Mouse (Mus musculus) mature B cell (primary cell): ENCODE data around the gene Il11ra1.
"Not testable (repeated sequence)": the region's sequence is repeated elsewhere in the genome, so short reads cannot be mapped to it uniquely, and the experiment has no call there.

ENCODE experiments used
- in situ Hi-C: fragments of 300-500 bp; cut with MboI; formaldehyde crosslinking; loops from 2 replicates; pipeline ENCODE4 v1.14.3; 2019

Il11ra1 gene

DNA sequence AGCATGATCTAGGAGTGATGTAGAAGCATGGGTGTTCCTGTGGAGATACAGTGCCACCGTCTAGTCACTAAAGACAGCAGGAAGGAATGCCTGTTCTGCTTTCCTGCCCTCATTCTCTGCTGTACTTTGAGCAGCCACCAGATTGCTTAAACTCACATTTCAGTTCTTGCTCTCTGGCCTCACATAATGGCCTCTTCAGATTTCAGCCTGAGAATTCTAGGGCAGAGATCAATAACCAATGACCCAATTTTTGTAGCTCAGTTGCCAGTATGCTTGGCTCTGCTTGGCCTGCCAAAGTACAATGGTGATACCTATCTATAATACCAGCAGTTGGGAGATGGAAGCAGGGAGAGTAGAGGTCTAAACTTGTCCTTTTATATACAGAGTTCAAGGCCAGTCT lies 45.2 kb downstream of the Il11ra1 start:
- in situ Hi-C loops: no loop called here

DNA sequence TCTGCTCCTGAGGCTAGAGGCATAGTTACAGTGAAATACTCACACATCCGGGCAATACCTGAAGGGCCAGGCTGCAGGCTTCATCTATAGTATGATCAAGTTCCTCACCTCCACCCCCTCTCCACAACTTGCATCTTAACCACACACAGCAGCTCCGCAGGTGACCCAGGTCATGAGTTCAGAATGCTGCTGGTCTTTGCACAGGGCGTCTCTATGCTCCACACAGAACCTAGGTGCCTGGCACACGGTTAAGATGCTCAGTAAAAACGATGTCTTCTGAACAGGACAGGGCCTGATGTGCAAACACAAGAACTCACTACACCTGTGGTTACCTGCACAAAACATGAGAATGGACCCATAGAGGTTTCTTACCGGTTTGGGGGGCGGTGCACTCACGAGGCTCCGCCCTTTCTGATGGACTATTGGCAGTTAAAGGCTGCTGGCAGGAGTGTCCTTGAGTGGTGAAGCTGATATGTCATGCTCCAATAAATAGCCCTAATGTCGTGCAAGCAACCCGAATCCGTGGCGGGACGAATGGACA lies 55.1 kb downstream of the Il11ra1 start, which contains the start of gene Galt:
Gene Galt, plus strand, starts transcription at position 432 of the 541 bp plus-strand sequence.
- in situ Hi-C loops: no loop called here

DNA sequence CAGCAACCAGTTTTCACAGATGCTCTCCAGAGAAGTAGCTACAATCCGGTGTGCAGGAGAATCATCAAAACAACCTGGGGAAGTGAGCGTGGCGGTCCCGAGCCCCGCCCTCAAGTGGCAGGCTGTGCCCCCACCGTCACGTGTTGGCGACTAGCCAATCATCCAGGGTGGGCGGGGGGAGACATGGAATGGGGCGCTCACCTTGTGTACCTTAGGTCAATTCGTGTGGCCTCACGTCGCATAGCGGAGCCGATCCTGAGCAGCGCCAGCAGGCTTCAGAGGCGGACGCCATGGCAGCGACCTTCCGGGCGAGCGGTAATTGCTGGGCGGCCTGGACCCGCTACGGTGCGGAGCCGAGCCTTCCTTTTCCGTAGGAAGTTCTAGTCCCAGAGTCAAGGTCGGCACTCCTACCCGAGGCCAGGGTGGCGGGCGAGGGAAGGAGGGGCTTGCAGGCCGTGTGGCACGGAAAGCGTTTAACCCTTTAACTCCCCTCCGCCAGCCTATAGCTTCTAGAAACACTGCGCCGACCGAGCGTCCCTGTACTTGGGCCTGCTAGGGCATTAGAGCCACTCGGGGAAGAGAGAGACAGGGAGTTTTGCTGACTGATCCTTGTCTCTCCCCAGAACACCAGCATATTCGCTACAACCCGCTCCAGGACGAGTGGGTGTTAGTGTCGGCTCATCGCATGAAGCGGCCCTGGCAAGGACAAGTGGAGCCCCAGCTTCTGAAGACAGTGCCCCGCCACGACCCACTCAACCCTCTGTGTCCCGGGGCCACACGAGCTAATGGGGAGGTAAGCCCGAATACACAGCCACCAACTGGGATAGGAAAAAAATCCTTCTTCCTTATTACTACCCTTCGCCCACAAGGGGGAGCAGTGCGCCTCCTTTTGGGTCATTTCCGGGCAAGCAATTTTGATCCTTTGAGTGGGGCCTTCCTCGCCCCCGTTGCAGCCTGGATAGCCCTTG lies 55.8 kb downstream of the Il11ra1 start, which contains the start of gene Sigmar1:
Gene Sigmar1, minus strand, starts transcription at position 820 of the 968 bp plus-strand sequence.
- in situ Hi-C loops: no loop called here

DNA sequence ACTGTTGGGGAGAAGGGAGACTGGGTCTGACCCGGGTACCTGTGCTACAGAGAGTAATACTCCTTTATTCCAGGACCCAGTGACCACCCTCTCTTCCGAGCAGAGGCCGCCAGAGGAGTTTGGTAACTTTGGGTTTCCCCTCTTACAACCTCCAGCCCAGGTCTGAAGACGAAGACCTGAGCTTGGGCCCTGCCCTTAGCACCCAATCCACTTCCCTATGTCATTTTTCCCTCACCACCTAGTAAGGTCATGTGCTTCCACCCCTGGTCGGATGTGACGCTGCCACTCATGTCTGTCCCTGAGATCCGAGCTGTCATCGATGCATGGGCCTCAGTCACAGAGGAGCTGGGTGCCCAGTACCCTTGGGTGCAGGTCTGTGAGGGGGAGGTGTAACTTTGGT lies 56.7 kb downstream of the Il11ra1 start:
- in situ Hi-C loops: no loop called here

DNA sequence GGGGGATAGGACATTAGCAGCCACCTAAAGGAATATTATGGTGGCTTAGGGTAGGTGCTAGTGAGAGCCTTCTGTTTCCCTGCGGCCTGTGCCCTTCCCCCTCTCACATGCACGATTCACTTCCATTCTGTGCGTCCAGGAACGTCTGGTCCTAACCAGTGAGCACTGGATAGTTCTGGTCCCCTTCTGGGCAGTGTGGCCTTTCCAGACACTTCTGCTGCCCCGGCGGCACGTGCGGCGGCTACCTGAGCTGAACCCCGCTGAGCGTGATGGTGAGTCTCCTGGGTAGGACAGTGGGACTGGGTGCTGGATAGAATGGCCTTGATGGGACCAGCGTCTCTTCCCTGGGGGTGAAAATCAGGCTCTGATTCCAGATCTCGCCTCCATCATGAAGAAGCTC lies 57.5 kb downstream of the Il11ra1 start:
- in situ Hi-C loops: no loop called here

DNA sequence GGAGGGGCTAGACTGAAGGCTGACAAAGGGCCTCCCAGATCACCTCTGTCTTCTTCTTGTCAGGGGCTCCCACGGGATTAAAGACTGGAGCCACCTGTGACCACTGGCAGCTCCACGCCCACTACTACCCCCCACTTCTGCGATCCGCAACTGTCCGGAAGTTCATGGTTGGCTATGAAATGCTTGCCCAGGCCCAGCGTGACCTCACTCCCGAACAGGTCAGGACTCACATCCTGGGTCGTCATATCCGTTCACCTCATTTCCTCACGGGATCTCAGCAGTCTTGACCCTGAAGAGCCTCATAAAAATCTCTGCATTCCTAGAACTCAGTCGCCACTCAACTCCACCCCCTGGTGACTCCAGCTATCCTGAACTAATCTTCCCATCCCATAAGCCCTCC lies 58.2 kb downstream of the Il11ra1 start:
- in situ Hi-C loops: no loop called here

DNA sequence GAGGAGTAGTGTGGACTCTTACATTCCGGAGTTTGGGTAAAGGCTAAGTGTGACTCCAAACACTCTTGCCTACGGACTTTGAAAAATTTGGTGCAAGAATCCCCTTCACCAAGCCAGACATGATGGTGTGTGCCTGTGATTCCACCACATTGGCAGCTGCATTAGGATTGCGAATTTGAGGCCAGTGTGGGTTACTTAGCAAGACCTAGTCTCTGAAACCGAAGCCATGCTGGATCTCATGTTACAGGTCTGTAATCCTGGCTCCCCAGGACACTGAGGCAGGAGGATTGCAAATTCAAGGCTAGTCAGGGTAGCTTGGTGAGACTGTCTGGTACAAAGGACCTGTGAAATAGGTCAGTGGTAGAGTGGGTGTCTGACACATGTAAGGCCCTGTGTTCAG lies 58.9 kb downstream of the Il11ra1 start:
- in situ Hi-C loops: no loop called here

DNA sequence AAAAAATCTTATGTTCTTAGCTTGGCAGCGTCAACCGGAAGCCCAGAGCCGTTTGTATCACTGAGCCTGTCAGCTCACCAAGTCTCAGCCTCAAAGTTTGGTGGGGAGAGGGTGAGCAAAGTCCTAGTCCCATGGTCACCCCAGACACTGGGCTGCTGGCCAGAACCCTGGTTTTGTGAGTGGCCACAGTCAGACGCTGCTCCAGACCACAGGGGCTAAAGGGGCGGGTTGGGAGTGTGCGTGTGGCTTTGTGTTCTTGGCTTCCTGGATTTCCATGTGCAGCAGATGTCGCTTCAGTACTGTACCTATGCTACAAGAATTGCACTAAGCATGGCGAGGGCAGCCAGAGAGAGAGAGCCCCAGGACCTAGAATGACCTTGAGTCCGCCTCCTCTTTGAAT lies 59.4 kb downstream of the Il11ra1 start:
- in situ Hi-C loops: no loop called here

DNA sequence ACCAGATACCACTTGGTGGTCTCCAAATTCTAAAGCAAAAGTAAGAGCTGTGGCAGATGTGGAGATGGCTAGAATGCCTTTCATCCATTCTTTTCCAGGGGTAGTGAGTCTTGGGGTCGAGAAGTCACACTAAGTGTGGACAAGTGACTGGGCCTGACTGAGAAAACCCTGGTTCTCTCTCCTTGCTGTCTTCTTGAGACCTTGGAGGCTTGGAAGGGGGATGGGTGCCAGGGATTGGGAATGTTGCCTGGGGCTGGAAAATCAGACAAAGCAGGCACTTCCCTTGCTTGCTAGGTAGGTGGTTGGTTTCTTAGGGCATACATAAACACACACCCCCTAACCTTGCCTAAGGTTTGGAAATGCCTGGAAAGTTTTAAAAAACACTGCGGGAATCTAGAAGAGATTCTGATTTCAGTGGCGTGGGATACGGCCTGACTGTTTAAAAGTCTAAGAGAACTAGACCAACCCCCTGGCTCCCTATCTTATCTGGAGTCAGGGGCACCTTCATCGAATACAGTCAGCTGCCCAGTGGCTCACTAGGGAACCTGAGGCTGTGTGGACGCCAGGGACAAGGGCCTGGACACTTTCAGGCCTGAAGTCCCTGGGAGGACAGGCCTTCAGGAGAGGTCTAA lies 60.0 kb downstream of the Il11ra1 start:
- in situ Hi-C loops: no loop called here

DNA sequence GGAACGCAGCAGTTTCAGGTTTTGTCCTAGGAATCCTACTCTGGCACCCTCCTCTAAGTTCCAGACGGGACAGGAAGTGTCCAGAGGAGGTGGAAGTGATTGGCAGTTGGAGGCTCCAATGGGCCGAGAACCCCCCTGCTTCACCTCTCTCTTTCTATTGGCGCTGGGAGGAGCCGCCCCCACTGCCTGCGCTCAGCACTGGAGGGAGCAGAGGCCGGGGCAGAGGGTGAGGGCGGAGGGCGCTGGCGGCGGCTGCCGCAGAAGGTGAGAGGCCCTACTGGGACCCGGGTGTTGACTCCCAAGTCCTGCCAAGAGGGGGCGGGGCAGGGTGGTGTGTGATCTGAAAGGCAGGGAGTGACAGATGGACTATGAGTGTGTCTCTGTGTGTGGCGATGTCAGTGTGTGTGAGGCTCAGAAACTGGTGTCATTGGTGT lies 60.5 kb downstream of the Il11ra1 start:
- in situ Hi-C loops: no loop called here

DNA sequence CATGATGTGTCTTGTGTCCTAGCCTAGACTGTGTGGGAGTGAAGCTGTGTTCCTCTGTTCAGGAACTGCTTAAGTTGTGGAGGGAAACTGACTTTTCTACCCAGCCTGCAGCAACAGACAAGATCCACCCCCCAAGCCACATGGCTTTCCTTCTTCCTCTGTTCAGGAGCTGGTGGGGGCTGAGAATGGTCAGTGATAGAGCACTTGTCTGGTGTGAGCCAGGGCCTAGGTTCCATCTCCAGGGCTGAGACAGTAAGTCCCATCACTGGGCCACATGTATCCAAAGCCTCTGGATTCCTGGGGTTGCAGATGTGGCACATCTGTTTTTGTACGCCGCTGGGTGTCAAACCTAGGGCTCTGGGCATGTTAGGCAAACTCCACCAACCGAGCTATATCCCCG lies 61.1 kb downstream of the Il11ra1 start:
- in situ Hi-C loops: no loop called here

DNA sequence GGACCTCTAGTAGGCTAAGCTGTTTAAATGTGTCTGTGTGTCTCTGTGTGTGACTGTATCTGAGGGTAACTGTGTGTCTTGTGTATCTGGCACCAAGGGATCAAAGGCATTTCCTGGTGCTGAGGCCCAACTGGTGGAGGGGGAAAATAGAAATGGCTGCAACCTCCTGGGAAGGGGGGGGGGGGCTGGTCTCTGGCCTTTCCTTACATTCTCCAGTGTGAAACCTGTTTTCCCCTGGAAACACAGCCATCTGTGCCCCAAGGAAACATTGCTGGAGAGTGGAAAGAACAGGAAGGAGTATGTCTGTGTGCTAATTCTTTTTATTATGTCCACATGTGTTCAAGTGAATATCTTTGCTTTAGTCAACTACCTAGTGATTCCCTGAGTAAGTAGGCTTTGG lies 61.9 kb downstream of the Il11ra1 start:
- in situ Hi-C loops: no loop called here

DNA sequence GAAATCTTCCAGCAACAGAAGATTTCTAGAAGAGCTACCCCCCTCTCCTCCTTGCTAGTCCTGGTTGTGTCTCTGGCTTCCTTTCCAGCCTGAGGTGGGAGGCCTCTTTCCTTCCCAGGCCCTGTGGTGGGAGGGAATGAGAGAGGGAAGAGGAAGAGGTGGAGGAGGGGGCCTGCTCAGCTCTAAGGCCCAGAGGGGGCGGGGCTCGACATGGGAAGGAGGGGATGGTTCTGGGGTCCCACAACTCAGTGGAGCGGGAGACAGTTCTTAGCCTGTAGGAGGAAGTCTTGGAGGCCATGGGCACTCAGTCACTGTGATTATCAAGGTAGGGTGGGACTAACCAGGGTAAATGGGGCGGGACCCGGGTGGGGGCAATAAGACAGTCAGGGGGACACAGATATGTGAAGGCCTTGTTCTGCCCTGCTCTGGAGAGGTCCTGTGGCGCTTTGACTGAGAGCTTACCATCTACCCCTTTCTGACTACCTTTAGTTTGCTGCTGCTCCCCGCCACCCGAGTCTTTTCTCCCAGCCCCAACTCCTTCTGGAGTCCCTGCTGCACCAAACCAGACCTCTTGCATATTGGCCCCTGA lies 62.4 kb downstream of the Il11ra1 start:
- in situ Hi-C loops: no loop called here

DNA sequence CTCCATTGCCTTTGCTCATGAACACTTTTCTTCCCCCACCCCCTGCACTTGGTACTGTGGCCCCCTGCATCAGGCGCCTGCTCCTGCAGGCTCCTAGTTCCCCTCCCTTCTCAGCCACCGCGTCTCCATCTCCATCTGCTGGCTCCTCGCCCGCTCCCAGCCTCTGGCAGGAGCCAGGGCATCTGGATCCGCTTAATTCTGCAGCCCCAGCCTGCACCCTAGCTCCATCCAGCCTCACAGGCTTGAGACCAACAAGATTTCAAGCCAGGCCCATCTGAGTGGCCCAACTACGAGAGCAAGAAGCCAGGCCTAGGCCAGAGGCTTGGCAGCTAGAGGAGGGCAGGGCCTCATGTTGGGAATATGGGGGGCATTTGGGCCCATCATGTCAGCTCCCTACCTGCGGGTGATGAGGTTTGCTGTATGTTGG lies 62.9 kb downstream of the Il11ra1 start:
- in situ Hi-C loops: not testable (repeated sequence)

DNA sequence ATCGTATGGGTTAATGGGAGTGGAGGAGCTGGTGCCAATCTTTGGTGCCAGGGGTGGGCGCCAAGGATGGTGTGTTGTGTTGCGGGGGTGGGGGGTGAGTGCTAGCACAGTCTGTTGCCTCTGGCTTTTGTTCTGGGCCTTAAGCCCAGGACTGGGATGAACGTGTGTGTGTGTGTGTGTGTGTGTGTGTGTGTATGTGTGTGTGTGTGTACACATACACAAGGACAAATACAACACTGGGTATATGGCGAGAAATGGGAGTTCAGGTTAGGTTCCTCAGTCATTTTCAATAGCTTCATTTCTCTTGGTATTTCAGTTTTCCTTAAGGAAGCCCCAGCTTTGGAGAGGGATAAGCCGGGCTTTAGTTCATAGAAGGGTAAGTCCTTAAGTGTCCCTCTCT lies 63.4 kb downstream of the Il11ra1 start:
- in situ Hi-C loops: not testable (repeated sequence)

DNA sequence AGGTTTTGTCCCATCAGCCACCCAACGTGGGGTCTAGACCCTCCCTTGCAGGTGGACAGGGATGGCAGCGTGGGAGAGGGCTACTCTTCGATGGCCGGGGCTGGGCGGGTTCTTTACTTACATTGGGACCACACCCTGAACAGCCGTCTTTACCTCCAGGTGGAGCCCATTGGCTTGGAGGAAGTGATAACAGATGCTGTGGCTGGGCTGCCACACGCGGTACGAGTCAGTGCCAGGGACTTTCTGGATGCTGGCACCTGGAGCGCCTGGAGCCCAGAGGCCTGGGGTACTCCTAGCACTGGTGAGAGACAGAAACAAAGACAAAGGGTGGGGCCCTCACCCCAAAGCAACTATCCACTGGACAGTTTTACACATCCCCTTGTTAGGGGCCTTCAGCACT lies 67.5 kb downstream of the Il11ra1 start:
- in situ Hi-C loops: not testable (repeated sequence)

DNA sequence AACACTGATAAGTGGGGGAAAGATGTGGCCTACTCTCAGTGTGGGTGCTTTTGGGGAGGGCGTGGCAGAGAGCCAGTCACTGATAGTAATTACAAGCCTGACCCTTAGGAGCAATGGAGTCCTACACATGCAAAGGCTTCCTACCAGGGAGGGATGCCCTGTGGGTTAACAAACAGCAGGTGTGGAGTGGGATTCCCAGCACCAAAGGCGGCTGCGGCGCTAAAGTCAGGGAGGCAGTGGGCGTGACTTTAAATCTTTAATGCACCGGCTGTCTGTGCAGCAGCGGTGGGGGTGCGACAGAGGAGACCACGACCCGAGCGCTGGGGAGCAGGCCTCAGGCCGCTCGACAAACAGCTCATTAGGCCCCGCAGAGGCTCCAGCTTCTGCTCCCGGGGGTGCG lies 73.2 kb downstream of the Il11ra1 start:
- in situ Hi-C loops: not testable (repeated sequence)

DNA sequence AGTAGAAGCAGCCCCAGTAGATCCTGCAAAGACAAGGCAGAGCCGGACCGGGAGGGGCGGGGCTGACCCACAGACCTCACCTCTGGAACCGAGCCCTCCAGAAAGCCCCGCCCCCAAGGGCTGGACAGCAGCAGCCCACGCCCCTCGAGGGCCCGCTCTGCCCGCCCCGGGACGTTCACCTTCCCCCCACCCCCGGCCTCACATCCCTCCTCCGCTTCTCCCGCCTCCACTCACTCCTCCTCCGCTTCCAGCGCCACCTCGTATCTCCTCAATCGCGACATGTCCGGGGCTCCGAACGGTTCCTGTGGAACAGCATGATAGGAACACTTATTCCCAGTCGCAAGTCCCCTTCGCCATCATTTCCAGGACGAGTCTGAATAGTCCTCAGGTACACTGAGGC lies 73.7 kb downstream of the Il11ra1 start:
- in situ Hi-C loops: not testable (repeated sequence)

DNA sequence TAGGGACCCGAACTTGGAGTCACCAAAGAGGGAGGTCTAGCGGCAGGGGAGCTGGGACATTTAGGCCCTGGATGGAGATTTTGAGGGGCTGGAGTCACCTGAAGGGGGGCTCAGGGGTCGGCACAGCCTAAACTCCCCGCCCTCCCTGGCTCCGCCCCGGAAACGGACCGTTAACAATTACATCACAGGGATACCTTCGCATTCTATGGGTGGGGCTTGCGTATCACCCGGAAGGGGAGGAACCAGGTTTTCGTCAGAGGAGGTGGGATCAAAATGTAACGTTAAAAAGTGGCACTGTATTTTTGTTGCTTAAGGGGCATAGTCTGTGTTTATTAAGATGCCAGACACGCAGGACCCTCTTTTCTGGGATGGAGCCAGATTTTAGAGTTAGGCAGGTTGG lies 74.2 kb downstream of the Il11ra1 start, which contains the start of gene Ccl27a:
Gene Ccl27a, minus strand, starts transcription at position 246 of the 400 bp plus-strand sequence.
- in situ Hi-C loops: not testable (repeated sequence)

DNA sequence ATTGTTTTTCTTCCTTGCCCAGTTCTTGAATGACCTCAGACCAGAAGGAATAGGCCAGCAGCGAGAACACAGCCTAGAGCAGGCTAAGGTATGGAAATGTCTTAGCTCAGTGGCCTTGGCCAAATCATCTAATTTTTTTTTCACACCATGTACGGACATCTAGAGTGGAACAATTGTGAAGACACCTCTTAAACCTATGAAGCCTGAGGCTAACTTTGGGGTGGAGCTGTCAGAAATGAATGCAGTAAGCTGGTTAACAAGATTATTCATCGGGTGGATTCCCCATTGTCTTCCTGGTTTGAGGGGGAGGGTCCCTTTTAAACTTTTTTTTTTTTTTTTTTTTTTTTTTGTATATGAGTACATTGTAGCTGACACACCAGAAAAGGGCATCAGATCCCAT lies 74.7 kb downstream of the Il11ra1 start:
- in situ Hi-C loops: not testable (repeated sequence)

DNA sequence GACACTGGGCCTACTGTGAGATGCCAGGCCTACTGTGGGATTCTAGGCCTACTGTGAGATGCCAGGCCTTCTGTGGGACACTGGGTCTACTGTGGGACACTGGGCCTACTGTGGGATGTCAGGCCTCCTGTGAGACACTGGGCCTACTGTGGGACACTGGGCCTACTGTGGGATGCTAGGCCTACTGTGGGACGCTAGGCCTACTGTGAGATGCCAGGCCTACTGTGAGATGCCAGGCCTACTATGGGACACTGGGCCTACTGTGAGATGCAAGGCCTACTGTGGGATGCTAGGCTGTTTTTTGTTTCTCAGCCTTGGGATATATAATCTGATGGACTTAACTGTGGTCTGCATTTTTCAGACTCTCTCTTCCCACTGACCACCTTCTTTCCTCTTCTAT lies 76.1 kb downstream of the Il11ra1 start:
- in situ Hi-C loops: not testable (repeated sequence)

DNA sequence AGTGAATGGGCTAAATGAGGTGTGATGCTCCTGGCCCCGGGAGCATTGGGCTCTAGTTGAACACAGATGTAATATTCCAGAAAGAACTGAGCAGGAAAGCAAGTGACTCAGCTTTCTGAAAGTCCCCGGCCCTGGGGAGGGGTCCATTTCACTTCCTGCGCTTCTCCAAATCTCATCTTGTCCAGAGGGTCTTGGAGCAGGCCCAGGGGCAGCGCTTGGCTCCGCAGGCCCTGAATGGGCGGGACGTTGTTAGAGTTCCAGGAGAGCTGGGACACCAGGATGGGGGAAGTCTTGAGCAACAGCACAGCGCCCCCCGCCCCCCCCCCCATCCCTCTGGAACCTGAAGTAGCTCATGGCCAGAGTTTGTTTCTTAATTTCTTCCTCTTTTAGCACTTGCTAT lies 81.5 kb downstream of the Il11ra1 start:
- in situ Hi-C loops: not testable (repeated sequence)
